Mouse (Mus musculus) frontal cortex, postnatal 25 days (tissue): ENCODE data around the gene Gm43064.

Experiments
- DNase-seq, 2 experiments: peaks; one replicate each; pipeline ENCODE4 v3.0.0; 2022; ENCODE audit warnings: low spot score in 2 of 2

Gm43064 gene

DNA sequence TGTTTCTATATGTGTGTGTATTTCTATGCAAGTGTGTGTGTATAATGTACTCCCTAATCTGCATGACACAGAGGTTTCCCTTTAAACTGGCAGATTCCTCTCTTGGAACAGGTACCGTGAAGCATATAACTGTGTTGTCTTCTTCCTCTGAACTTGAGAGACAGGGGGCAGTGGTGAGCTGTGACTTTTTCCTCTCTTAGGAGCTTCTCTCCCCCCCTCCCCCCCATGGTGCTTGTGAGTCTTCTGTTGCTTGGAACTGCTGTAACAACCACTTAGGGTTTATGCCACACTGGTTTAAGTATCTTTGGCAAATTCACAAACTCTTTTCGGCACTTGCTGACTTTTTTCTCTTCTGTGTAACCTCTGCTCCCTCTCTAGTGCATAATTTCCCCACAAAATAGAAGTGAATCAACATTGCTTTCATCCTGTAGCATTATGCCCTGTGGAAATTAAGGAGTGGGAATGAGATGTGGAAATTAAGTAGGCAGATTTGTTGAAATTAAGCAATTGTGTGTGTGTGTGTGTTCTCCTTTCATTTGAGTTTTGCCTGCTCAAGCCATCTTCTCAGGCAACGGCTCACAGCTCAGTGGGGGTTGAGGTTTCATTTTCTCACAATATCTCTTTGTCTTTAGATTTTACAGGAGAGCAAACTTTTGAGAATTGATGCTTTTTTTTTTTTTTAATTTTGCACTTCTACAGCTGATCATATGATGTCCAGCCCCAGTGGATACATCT, 43.4 kb downstream of the Gm43064 start:
- peak in 1 of 2 experiments; percentile 8 for DNase-seq

DNA sequence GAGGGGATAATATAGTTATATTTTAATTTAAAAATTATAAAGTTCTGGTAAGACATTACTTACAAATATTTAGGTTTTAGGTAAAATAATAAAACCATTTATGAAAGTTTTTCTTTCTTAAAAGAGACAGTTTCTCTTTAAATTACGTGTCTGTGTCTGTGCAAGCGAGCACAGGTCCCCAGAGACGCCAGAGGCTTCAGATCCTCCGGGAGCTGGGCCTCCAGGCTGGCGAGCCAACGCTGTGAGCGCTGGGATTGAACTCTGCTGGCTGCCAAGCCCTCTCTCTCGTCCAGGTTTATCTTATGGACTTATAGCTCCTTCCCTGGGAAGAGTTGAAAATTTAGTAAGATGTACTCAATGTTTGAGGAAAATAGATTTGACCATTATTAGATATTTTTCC, 44.4 kb downstream of the Gm43064 start:
- DNase-seq, result no peak

DNA sequence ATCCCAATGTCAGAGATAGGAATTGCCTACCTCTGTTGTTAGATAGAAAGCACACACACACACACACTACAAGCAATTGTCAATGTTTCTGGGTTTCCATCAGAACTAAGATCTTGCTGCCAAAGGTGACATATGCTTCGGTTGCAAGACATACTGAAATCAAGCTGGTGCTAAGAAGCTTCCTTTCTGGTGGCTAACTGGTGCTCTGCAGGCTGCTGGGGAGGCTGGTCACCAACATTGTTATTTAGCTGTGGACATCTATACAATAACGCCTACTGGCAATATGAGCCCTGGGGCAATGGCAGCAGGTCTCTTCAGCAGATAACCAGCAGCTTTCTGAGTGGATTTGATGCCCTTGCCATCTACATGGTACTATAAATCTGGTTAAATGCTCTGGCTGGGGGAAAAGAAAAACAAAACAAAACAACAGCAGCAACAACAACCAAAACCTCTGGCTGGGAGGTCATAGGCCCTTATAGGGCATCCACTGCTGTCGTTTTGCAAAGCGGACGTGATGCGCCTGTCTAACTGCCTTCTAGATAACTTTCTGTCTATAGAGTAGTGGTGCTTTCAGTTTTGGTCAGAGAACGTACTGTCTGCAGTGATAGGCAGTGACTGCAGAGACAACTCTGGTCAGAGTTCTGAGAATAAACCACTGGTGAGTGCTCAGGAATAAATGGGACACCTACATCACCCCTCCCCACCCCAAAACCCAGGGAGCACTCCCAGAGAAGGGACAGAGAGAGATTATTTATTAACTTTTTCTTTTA, 47.8 kb downstream of the Gm43064 start:
- DNase-seq, result no peak

DNA sequence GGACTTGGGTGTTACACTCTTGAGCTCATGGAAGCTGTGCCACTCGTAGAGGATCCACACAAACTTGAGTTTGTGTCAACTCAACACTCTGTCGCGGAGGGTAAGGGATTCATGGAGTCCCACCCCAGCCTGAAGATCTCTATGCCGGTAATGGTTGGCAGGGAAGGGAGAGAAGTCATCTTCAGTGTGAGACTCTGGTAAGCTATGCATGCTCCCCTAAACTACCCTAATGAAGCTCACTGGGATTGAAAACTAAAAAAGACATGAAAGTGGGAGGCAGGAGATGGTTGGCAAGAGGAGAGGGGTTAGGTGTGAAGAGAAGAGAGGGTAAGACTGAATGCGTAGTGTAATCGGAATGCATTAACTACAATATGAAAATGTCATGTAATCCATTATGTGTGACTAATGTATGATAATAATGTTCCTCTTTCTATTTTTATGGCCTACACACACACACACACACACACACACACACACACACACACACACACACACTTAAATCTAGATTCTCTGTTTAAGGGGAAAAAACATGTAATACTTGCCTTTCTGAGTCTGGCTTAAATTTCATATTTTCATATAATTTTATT, 48.7 kb downstream of the Gm43064 start:
- DNase-seq, result no peak

DNA sequence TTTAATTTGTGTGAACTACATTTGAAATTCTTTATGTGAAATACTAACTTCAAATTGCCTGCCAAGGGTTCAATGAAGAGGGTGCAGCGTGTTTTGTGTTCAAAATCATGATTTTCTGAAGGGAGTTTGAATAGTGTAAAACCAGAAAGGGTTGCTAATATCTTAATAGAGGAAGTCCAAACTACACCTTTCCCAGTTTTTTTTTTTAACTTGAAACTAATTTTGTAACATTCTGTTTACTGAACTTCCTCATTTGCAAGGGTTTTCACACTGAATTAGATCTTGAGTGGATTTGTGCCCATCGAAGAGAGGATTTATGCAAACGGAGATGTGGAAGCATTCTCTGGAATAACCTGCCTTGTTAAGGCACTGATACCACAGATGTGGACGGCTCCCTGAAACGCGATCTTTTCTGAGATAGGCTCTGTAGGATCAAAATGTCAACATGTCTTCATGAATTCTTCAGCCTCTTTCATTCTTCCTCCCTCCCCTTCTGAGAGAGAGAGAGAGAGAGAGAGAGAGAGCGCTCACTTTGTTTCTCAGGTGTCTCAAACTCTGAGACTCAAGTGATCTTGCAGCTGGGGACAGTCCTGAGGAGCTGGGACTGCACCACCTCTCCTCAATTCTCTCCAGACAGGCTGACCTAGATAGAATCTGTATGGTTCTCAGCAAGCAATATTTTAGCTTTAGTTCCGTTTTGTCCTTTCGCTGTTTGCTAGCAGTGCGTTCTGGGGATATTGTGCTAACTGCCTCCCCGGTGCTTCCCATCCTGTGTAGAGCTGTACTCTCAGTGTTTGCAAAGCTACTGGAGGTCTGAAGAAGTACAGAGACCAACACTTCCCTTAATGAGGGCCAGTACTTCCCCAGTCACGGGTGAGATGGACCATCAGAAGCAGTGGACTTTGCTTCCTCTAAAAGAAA, 49.8 kb downstream of the Gm43064 start, which contains the start of gene Ptpn22:
Gene Ptpn22 (plus strand): TSS at position 915 of the 921 bp plus-strand sequence.
- no peak for DNase-seq

DNA sequence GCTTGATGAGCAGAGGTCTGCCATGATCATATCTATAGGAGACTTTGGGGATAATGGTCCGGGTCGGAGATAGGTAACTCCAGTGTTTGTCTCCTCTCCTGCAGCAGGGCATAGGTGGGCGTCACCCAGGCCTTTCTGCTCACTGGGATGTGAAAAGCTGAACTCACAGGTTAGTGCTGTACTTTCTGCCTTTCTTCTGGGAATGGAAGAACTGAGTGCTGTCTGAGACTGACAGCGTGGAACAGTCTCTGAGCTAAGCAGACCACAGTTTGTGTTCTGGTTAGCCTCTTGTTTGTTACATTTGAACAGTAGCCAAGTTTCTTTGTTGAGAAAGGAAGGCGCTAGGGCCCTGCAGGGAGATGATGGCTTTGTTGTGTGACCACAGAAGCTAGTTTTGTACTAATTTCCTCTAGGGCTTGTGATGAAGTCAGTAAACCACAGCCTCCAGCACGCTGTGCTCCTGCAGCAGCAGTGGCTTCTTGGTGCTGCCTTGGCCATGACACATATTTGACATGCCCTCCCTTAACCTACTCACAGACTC, 50.5 kb downstream of the Gm43064 start:
- DNase-seq, result no peak

DNA sequence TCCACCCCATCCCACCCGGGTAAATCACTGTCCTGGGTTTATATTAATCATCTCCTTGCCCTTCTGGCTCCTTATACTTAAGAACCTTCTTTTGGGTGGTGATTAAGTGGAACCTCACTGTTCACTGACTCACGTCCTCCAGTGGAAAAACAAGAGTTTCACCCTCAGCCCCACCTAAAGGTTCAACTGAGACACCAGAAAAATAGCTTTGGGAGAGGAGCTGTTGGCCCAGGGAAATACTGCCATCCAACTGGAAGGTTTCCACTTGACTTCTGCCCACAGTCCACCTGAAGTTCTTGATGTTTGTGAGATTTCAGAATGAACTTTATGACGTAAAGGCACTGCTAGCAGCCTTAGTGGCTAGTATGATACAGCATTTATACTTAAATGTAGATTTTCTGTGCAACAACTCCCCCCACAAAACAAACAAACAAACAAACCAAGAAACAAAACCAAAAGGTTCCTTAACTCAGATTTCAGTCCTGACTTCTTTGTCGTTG, 53.4 kb downstream of the Gm43064 start:
- no peak for DNase-seq

DNA sequence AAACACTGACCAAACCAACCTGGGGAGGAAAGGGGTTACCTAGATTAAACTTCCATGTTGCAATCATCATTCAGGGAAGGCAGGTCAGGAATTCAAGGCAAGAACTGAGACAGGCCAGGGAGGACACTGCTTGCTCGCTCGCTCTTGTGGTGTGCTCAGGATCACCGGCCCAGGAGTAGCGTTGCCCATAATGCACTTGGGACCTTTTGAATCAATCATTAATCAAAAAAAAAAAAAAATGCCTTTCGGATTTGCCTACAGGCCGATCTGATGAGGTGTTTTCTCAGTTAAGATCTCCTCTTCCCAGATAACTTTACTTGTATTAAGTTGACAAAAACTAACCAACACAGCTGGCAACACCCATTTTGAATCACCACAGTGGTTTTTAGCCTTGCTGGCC, 54.8 kb downstream of the Gm43064 start:
- no peak for DNase-seq

DNA sequence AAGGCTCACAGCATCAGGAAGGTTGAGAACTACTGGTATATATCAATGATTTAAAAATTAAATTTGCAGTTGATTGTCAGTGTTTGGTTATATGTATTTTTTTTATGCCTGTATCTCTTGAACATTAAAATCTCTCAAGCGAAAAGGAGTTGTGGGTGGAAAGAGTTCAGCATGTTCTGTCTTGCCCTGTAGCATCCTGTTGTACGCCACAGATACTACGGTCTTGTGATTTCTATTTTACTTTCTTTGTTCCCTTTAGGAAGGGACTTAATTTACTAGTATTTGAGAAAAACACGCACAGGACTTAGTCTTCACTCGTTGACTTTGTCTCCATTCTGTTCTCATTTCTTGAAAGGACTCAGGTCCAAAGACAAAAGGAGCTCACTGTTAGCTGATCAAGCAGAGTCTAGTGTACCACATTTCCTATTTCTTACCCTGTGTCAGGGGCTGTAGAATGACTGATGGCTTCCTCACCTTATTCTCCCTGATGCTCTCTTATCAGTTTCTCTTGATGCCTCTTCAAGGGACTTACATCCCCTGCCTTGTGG, 58.1 kb downstream of the Gm43064 start:
- DNase-seq, result no peak

DNA sequence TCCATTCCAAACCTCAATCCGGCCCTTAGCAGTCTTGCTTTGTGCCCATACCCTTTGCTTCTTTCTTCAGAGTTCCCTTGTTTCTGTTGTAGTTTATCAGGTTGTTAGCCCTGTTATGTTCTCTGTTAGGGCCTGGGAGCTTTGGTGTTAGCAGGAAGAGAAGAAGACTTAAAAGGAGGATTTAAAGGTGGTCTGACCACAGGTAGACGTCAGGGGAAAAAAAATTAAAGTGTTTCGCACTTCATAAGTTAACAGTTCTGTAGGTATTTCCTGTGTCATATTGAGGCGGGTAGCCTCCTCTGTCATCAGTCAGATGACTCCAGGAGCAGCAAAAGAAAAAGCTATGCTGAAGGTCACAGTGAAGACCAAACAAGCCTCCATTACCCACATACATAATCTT, 58.6 kb downstream of the Gm43064 start:
- DNase-seq, result no peak

DNA sequence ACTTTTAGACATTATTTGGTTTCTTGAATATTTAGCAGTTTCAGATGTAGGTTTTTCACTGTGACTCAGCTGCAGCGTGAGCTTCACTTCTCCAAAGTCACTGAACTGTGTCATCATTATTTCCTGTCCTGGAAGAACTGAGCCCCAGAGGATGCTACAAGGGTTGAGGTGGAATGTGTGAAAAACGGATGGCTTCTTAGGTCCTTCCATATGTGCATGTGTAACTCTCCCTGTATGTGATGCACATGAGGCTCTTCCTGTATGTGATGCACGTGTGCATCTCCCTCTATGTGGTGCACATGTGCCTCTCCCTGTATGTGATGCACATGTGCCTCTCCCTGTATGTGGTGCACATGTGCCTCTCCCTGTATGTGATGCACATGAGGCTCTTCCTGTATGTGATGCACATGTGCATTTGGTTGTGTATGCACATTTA, 63.3 kb downstream of the Gm43064 start:
- DNase-seq, result no peak

DNA sequence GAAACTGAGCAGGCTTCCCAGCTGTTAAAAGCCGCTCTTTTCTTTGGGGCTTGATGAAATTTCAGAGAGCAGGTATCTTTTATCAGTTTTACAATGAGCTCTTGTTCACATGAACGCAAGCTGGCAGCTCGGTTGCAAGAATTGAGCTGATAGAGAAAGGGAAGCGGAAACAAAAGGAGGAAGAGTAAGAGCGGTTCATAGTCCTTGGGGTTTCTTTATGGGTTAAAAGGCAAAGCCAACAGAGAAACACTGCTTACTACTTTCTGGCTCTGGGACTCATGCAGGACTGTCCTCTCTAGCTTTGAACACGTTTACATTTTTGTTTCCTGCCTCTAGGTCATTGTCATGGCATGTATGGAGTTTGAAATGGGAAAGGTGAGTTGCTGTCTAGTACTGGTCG, 65.0 kb downstream of the Gm43064 start:
- DNase-seq, result no peak

DNA sequence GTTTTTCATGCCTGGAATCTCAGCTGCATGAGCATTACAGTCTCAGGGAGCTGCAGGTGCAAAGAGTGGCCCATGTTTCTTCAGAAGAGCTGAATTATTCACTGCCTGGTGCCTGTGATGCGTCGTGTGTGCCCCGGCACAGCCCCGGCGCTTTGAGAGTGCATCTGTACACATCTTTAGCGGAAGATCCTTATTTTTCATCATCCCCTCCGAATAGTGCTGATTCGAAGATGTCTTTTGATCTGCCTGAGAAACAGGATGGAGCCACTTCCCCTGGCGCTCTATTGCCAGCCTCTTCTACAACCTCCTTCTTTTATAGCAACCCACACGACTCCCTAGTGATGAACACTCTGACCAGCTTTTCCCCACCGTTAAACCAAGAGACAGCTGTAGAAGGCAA, 76.6 kb downstream of the Gm43064 start:
- DNase-seq, result no peak

DNA sequence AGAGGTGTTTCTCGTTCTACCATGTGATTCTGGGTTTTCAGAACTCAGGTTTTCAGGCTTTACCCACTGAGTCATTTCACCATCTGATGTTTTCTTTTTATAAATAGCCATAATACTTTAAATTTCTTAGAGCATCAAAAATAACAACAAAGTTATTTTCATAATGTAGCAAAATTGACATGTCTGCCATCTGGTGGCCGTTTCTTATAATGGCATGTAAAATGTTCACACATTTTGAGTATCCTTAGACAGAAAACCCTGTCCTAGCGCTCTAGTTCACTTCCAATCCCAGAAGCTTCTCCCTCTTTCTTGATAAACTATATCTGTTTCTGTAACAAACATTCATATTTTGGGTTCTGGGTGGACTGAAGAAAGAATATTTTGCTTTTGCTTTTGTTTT, 78.2 kb downstream of the Gm43064 start:
- peak in 1 of 2 experiments; percentile 19 for DNase-seq
